ENCODE assay signal across 22 mouse cellular contexts in the genomic region with DNA sequence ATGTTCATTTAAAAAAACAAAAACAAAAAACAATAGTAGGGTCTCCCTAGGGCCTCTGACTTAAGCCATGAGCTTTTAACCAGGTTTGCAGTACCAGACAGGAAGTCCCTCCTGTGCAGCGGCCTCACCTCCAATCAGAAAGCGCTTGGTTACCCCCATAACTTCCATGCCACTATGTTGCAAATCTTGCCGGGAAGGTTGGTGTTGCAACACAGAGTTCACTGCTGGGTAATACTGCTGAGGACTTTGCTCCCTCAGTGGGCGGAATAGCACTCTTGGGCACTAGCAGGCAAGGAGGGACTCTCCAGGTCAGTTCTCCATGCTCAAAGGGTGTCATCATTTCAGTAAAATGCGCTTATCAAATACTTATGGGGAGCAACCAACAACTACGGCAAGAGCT. TPM values are rescaled to one million over a fixed set of nuclear protein-coding genes. Genes with fewer than 3 reads are reported as not detected.
DNase-seq lines count a peak whose midpoint lies in the region; ATAC-seq lines count a peak whose summit lies in the region.
"Had no signal": no experiment of that assay in that cellular context is flagged by ENCODE, and none has a peak within 500 bp of the region (broad histone marks: within the 10 kb centered on the region; RNA-seq: fewer than 3 reads in every experiment).

No protein-coding gene starts in this region.

- H3K27ac ChIP-seq in heart, embryonic 10.5 days, result peak overlapping the region; percentile 19; the same call in 1 of the 2 replicates
- H3K27ac ChIP-seq in kidney, embryonic 16.5 days (ENCODE audit: low read length), result no peak overlapping the region
- no peak overlapping the region for H3K27ac ChIP-seq in liver, embryonic 15.5 days (replicated peaks)
- H3K27ac ChIP-seq: embryonic facial prominence, embryonic 15.5 days; hindbrain, embryonic 12.5 days; neural tube, embryonic 15.5 days had no signal

- H3K36me3 ChIP-seq in heart, embryonic 10.5 days, result no peaks in the 10 kb centered on the region
- H3K36me3 ChIP-seq in kidney, embryonic 16.5 days (ENCODE audit: insufficient read depth, low read length), result no peaks in the 10 kb centered on the region
- 0 out of 2 replicates have a peak, but pooled peaks cover 2% of the 10 kb centered on the region for H3K36me3 ChIP-seq in liver, embryonic 15.5 days (replicated peaks)
- H3K36me3 ChIP-seq: embryonic facial prominence, embryonic 15.5 days; hindbrain, embryonic 12.5 days; neural tube, embryonic 15.5 days had no signal

- no peak for ATAC-seq in kidney, embryonic 16.5 days (ENCODE audit: low FRiP score, low TSS enrichment)
- ATAC-seq in granulocyte monocyte progenitor cell, adult 5-6 weeks (replicated peaks; ENCODE audit: poor library complexity, severe bottlenecking), result peak; percentile 98
- peak; percentile 59 for ATAC-seq in liver, embryonic 15.5 days (ENCODE audit: insufficient read depth)
- ATAC-seq: CD4-positive, CD25-positive, alpha-beta regulatory T cell, adult 4 months; forebrain, embryonic 16.5 days; midbrain, embryonic 16.5 days; Patski had no signal

- H3K4me3 ChIP-seq in heart, embryonic 10.5 days, result no peak overlapping the region
- H3K4me3 ChIP-seq in kidney, embryonic 16.5 days (ENCODE audit: low read length), result no peak overlapping the region
- no peak overlapping the region for H3K4me3 ChIP-seq in liver, embryonic 15.5 days (replicated peaks)
- H3K4me3 ChIP-seq: embryonic facial prominence, embryonic 15.5 days; hindbrain, embryonic 12.5 days; neural tube, embryonic 15.5 days had no signal

- H3K27me3 ChIP-seq in heart, embryonic 10.5 days (ENCODE audit: insufficient read depth, poor library complexity, severe bottlenecking), result no peaks in the 10 kb centered on the region
- no peaks in the 10 kb centered on the region for H3K27me3 ChIP-seq in kidney, embryonic 16.5 days (ENCODE audit: insufficient read depth, low read length)
- H3K27me3 ChIP-seq in liver, embryonic 15.5 days, result no peaks in the 10 kb centered on the region
- H3K27me3 ChIP-seq: embryonic facial prominence, embryonic 15.5 days; hindbrain, embryonic 12.5 days; neural tube, embryonic 15.5 days; Patski had no signal

- H3K4me2 ChIP-seq in kidney, embryonic 16.5 days (replicated peaks; ENCODE audit: low read depth, low read length), result no peak overlapping the region
- H3K4me2 ChIP-seq in liver, embryonic 15.5 days, result no peak overlapping the region
- H3K4me2 ChIP-seq: embryonic facial prominence, embryonic 15.5 days; hindbrain, embryonic 12.5 days; neural tube, embryonic 15.5 days had no signal

- 92% methylated on average over 6 of the region's 6 CpGs for WGBS in heart, embryonic 10.5 days
- 97% methylated on average over 6 of the region's 6 CpGs for WGBS in kidney, embryonic 16.5 days
- 73% methylated on average over 6 of the region's 6 CpGs for WGBS in liver, embryonic 15.5 days (ENCODE audit: insufficient replicate concordance)

- intact Hi-C loops in heart, postnatal 10 days (cut with DNase I), result no loop called here

- DNase-seq in heart, embryonic 10.5 days (ENCODE audit: low spot score), result no peak
- DNase-seq in heart, postnatal 10 days, result no peak
- DNase-seq in kidney, adult 8-10 months, result peak; percentile 15 to 23
- DNase-seq in embryo, embryonic 11 days, result no peak
- DNase-seq in cerebellum, adult 8-10 months, result no peak
- DNase-seq: adrenal gland, postnatal 14 days; cerebellum, postnatal 25 days; left cerebral cortex, postnatal 4 days; lung, adult 2 months; right cerebral cortex, postnatal 14 days; spleen, adult 18-20 months; thymus, adult 18-20 months had no signal

- peaks cover 15% of the 10 kb centered on the region for H3K4me1 ChIP-seq in heart, embryonic 10.5 days
- H3K4me1 ChIP-seq in kidney, embryonic 16.5 days (ENCODE audit: insufficient read depth, low read length), result peaks cover 6% of the 10 kb centered on the region; the same call in 1 of the 2 replicates
- no peaks in the 10 kb centered on the region; the same call in 1 of the 2 replicates for H3K4me1 ChIP-seq in liver, embryonic 15.5 days (replicated peaks)
- H3K4me1 ChIP-seq: embryonic facial prominence, embryonic 15.5 days; hindbrain, embryonic 12.5 days; neural tube, embryonic 15.5 days had no signal

- no peak overlapping the region for H3K9ac ChIP-seq in kidney, embryonic 16.5 days (replicated peaks; ENCODE audit: low read length)
- H3K9ac ChIP-seq in liver, embryonic 15.5 days, result no peak overlapping the region
- H3K9ac ChIP-seq: embryonic facial prominence, embryonic 15.5 days; hindbrain, embryonic 12.5 days; neural tube, embryonic 15.5 days had no signal

- no peaks in the 10 kb centered on the region for H3K9me3 ChIP-seq in heart, embryonic 10.5 days
- no peaks in the 10 kb centered on the region for H3K9me3 ChIP-seq in kidney, embryonic 16.5 days (ENCODE audit: low read length)
- no peaks in the 10 kb centered on the region for H3K9me3 ChIP-seq in liver, embryonic 15.5 days (replicated peaks)
- H3K9me3 ChIP-seq: embryonic facial prominence, embryonic 15.5 days; hindbrain, embryonic 12.5 days; neural tube, embryonic 15.5 days had no signal

RNA-seq across cellular contexts. Expression of a gene that starts 18.8 kb away (rescaled TPM):
- 0.33 and 0.47 TPM in 2 replicates for polyA plus RNA-seq in heart, embryonic 10.5 days (2016; fragmentation: Nextera tagmentation; extraction: Ambion mirVana)
- 1 to 10 TPM; 3.5 to 5.2 TPM for total RNA-seq in heart, postnatal 10 days (2021)
- polyA plus RNA-seq in kidney, embryonic 16.5 days (2015; fragmentation: Nextera tagmentation; extraction: Ambion mirVana), result 1.3 and 1.5 TPM in 2 replicates
- 6.8 and 16.7 TPM in 2 replicates for total RNA-seq in granulocyte monocyte progenitor cell, adult 5-6 weeks (2014; fragmentation: Nextera tagmentation)
- total RNA-seq in granulocyte monocyte progenitor cell, adult 5-6 weeks (2017), result 7.6 and 18.3 TPM in 2 replicates
- 1.5 TPM in 2 replicates for polyA plus RNA-seq in liver, embryonic 15.5 days (2015; fragmentation: Nextera tagmentation; extraction: Ambion mirVana)

RNA-seq across cellular contexts. Expression of a gene that starts 44.8 kb away (rescaled TPM):
- 14.9 and 16.3 TPM in 2 replicates for polyA plus RNA-seq in heart, embryonic 10.5 days (2016; fragmentation: Nextera tagmentation; extraction: Ambion mirVana)
- total RNA-seq in heart, postnatal 10 days (2021), result 10 to 100 TPM; 17.3 to 17.6 TPM
- 25.0 and 26.1 TPM in 2 replicates for polyA plus RNA-seq in kidney, embryonic 16.5 days (2015; fragmentation: Nextera tagmentation; extraction: Ambion mirVana)
- total RNA-seq in granulocyte monocyte progenitor cell, adult 5-6 weeks (2014; fragmentation: Nextera tagmentation), result 40.6 and 45.9 TPM in 2 replicates
- 7.2 and 17.1 TPM in 2 replicates for total RNA-seq in granulocyte monocyte progenitor cell, adult 5-6 weeks (2017)
- 25.2 and 27.9 TPM in 2 replicates for polyA plus RNA-seq in liver, embryonic 15.5 days (2015; fragmentation: Nextera tagmentation; extraction: Ambion mirVana)

RNA-seq across cellular contexts. Expression of a gene that starts 48.2 kb away (rescaled TPM):
- polyA plus RNA-seq in heart, embryonic 10.5 days (2016; fragmentation: Nextera tagmentation; extraction: Ambion mirVana), result 25.2 and 35.2 TPM in 2 replicates
- total RNA-seq in heart, postnatal 10 days (2021), result 10 to 100 TPM; 51.7 to 53.1 TPM
- 33.3 and 39.6 TPM in 2 replicates for polyA plus RNA-seq in kidney, embryonic 16.5 days (2015; fragmentation: Nextera tagmentation; extraction: Ambion mirVana)
- 0.67 and 1.5 TPM in 2 replicates for total RNA-seq in granulocyte monocyte progenitor cell, adult 5-6 weeks (2014; fragmentation: Nextera tagmentation)
- total RNA-seq in granulocyte monocyte progenitor cell, adult 5-6 weeks (2017), result 2.7 and 9.5 TPM in 2 replicates
- polyA plus RNA-seq in liver, embryonic 15.5 days (2015; fragmentation: Nextera tagmentation; extraction: Ambion mirVana), result 1.3 and 2.3 TPM in 2 replicates

Comparison
In these comparisons a context has a peak if more than half of its experiments do, and no peak if none do; other contexts are left out.
1. DNase-seq: peak in kidney, adult 8-10 months (2 of 2); none in heart, embryonic 10.5 days (single experiment), heart, postnatal 10 days (0 of 2), embryo, embryonic 11 days (single experiment) and cerebellum, adult 8-10 months (single experiment).